Comparison of ENCODE assay signal across 12 mouse cellular contexts in the genomic region with DNA sequence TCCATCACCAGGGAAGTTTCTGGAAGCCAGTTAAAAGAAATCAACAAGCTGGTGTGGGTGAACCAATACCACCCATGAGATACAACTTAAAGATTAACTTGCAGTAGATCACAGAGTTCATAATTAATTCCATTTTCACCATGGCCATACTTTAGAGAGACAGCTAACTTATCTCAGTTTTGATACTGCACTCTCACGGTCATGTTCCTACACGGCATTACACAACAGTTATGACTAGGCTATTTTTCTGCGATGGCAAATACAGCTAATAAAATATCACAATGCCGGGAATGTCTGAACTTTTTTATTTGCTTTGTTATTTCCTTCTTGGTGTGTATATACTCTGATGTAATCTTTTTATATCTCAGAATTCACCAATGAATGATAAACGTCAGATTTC. TPM values are rescaled to one million over a fixed set of nuclear protein-coding genes. Genes with fewer than 3 reads are reported as not detected.
DNase-seq lines count a peak whose midpoint lies in the region; ATAC-seq lines count a peak whose summit lies in the region.
"Had no signal": no experiment of that assay in that cellular context is flagged by ENCODE, and none has a peak within 500 bp of the region (broad histone marks: within the 10 kb centered on the region; RNA-seq: fewer than 3 reads in every experiment).

No protein-coding gene starts in this region.

- WGBS in kidney, embryonic 15.5 days, result 69% methylated on average over 5 of the region's 5 CpGs
- WGBS in hindbrain, embryonic 12.5 days, result 90% methylated on average over 5 of the region's 5 CpGs
- WGBS in midbrain, embryonic 12.5 days, result 88% methylated on average over 5 of the region's 5 CpGs

- no peaks in the 10 kb centered on the region for H3K9me3 ChIP-seq in kidney, embryonic 15.5 days (replicated peaks)
- H3K9me3 ChIP-seq in hindbrain, embryonic 12.5 days (replicated peaks), result no peaks in the 10 kb centered on the region
- H3K9me3 ChIP-seq in midbrain, embryonic 12.5 days, result no peaks in the 10 kb centered on the region
- H3K9me3 ChIP-seq: embryonic facial prominence, embryonic 15.5 days; heart, embryonic 13.5 days had no signal

- H3K4me3 ChIP-seq in kidney, embryonic 15.5 days (replicated peaks), result no peak overlapping the region; the same call in 1 of the 2 replicates
- no peak overlapping the region for H3K4me3 ChIP-seq in hindbrain, embryonic 12.5 days
- H3K4me3 ChIP-seq in midbrain, embryonic 12.5 days, result no peak overlapping the region

- no peak overlapping the region for H3K27ac ChIP-seq in kidney, embryonic 15.5 days
- no peak overlapping the region for H3K27ac ChIP-seq in hindbrain, embryonic 12.5 days
- no peak overlapping the region for H3K27ac ChIP-seq in midbrain, embryonic 12.5 days (replicated peaks)

- no peaks in the 10 kb centered on the region for H3K27me3 ChIP-seq in kidney, embryonic 15.5 days
- no peaks in the 10 kb centered on the region for H3K27me3 ChIP-seq in hindbrain, embryonic 12.5 days
- no peaks in the 10 kb centered on the region for H3K27me3 ChIP-seq in midbrain, embryonic 12.5 days
- H3K27me3 ChIP-seq: embryonic facial prominence, embryonic 15.5 days; heart, embryonic 13.5 days had no signal

- no peak overlapping the region for H3K9ac ChIP-seq in kidney, embryonic 15.5 days
- H3K9ac ChIP-seq in hindbrain, embryonic 12.5 days, result no peak overlapping the region
- H3K9ac ChIP-seq in midbrain, embryonic 12.5 days (replicated peaks), result no peak overlapping the region

- peaks cover 23% of the 10 kb centered on the region for H3K36me3 ChIP-seq in kidney, embryonic 15.5 days
- peaks cover 25% of the 10 kb centered on the region for H3K36me3 ChIP-seq in hindbrain, embryonic 12.5 days
- H3K36me3 ChIP-seq in midbrain, embryonic 12.5 days, result peaks cover 28% of the 10 kb centered on the region

- H3K4me2 ChIP-seq in kidney, embryonic 15.5 days, result peak overlapping the region; percentile 79; the same call in 1 of the 2 replicates
- H3K4me2 ChIP-seq in hindbrain, embryonic 12.5 days (replicated peaks), result peak overlapping the region; percentile 67; the same call in 1 of the 2 replicates
- H3K4me2 ChIP-seq in midbrain, embryonic 12.5 days (replicated peaks), result peak overlapping the region; percentile 60

- no peak for DNase-seq in kidney, adult 11 months
- DNase-seq in adipocyte (ENCODE audit: low spot score), result peak; percentile 70
- DNase-seq in retina, postnatal 1 day, result no peak
- DNase-seq in thymus, postnatal 0 days (ENCODE audit: low spot score), result no peak
- DNase-seq: layer of hippocampus, postnatal 36 days had no signal

- no peak for ATAC-seq in kidney, embryonic 15.5 days (replicated peaks; ENCODE audit: low FRiP score)
- no peak for ATAC-seq in hindbrain, embryonic 12.5 days (ENCODE audit: low FRiP score)
- ATAC-seq in midbrain, embryonic 12.5 days (ENCODE audit: low FRiP score, low read depth), result no peak
- ATAC-seq in frontal cortex, adult (ENCODE audit: low TSS enrichment), result no peak

- peaks cover 11% of the 10 kb centered on the region for H3K4me1 ChIP-seq in kidney, embryonic 15.5 days
- peaks cover 32% of the 10 kb centered on the region for H3K4me1 ChIP-seq in hindbrain, embryonic 12.5 days
- peaks cover 31% of the 10 kb centered on the region for H3K4me1 ChIP-seq in midbrain, embryonic 12.5 days

RNA-seq across cellular contexts. Expression of a gene that starts 9.4 kb away (rescaled TPM):
- 231 and 232 TPM in 2 replicates for polyA plus RNA-seq in kidney, embryonic 15.5 days (2015; fragmentation: Nextera tagmentation; extraction: Ambion mirVana)
- polyA plus RNA-seq in hindbrain, embryonic 12.5 days (2016; fragmentation: Nextera tagmentation; extraction: Ambion mirVana), result 383 and 401 TPM in 2 replicates
- polyA plus RNA-seq in midbrain, embryonic 12.5 days (2016; fragmentation: Nextera tagmentation; extraction: Ambion mirVana), result 397 and 420 TPM in 2 replicates
- polyA plus RNA-seq in thymus, postnatal 0 days (2015; fragmentation: Nextera tagmentation; extraction: Ambion mirVana), result 55.7 and 57.0 TPM in 2 replicates

RNA-seq across cellular contexts. Expression of a gene that starts 9.6 kb away (rescaled TPM):
- polyA plus RNA-seq in kidney, embryonic 15.5 days (2015; fragmentation: Nextera tagmentation; extraction: Ambion mirVana), result 10.5 and 13.1 TPM in 2 replicates
- 18.9 and 20.2 TPM in 2 replicates for polyA plus RNA-seq in hindbrain, embryonic 12.5 days (2016; fragmentation: Nextera tagmentation; extraction: Ambion mirVana)
- polyA plus RNA-seq in midbrain, embryonic 12.5 days (2016; fragmentation: Nextera tagmentation; extraction: Ambion mirVana), result 18.4 and 19.9 TPM in 2 replicates
- 9.1 and 12.9 TPM in 2 replicates for polyA plus RNA-seq in thymus, postnatal 0 days (2015; fragmentation: Nextera tagmentation; extraction: Ambion mirVana)

RNA-seq across cellular contexts. Expression of a gene that starts 53.9 kb away (rescaled TPM):
- 1.1 and 1.4 TPM in 2 replicates for polyA plus RNA-seq in kidney, embryonic 15.5 days (2015; fragmentation: Nextera tagmentation; extraction: Ambion mirVana)
- 0.39 and 0.42 TPM in 2 replicates for polyA plus RNA-seq in hindbrain, embryonic 12.5 days (2016; fragmentation: Nextera tagmentation; extraction: Ambion mirVana)
- polyA plus RNA-seq in midbrain, embryonic 12.5 days (2016; fragmentation: Nextera tagmentation; extraction: Ambion mirVana), result 0.13 TPM in 1 of 2 replicates, not detected in the other
- polyA plus RNA-seq in thymus, postnatal 0 days (2015; fragmentation: Nextera tagmentation; extraction: Ambion mirVana), result 2.3 TPM in 2 replicates
- polyA plus RNA-seq: neural tube, embryonic 11.5 days had no signal

RNA-seq across cellular contexts. Expression of a gene that starts 57.6 kb away (rescaled TPM):
- not detected in 2 replicates for polyA plus RNA-seq in kidney, embryonic 15.5 days (2015; fragmentation: Nextera tagmentation; extraction: Ambion mirVana)
- not detected in 2 replicates for polyA plus RNA-seq in hindbrain, embryonic 12.5 days (2016; fragmentation: Nextera tagmentation; extraction: Ambion mirVana)
- not detected in 2 replicates for polyA plus RNA-seq in midbrain, embryonic 12.5 days (2016; fragmentation: Nextera tagmentation; extraction: Ambion mirVana)
- not detected in 2 replicates for polyA plus RNA-seq in thymus, postnatal 0 days (2015; fragmentation: Nextera tagmentation; extraction: Ambion mirVana)
- polyA plus RNA-seq: embryonic facial prominence, embryonic 15.5 days; heart, embryonic 13.5 days; neural tube, embryonic 11.5 days had no signal
